Mouse (Mus musculus) cerebellum, postnatal 14 days (tissue): Measurements from ENCODE around the gene Wap.

Experiments
- DNase-seq, 2 experiments: peaks; one replicate each; pipeline ENCODE4 v3.0.0; 2021; ENCODE audit warnings: mixed read lengths in 2 of 2

Gene Wap

DNA sequence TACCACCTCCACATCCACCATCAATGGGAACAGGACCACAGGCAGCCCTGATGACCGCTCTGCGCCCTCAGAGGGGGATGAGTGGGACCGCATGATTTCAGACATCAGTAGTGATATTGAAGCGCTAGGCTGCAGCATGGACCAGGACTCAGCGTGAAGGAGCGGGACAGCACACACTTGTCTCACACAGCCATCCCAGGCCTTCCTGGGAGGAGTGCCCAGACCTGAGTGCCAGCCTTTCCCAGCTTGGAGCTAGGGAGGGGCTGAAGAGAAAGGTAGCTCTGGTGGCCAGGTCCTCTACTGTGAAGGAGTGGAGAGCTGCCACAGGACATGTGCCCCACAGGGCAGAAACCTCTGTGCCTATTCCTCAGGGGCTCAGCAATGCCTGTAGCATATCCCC is 42.2 kb downstream of the Wap start:
- DNase-seq, result peak in 1 of 2 experiments; percentile 44

DNA sequence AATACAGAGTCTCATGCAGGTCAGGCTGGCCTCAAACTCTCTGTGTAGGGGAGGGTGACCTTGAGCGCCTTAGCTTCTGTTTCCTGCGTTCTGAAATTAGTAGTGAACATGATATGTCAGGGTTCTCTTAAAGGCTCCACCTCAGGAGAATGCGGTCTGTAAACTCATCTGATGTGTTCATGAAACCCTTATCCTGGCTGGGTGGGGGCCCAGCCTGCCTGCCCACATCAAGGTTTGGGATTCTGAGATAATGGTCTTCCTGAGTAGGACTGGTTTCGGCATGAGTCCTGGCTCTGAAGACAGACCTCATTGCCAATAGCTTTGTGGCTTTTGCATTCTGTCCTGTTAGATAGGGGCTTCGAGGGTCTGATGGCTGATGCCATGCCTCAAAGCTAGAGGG is 43.1 kb downstream of the Wap start:
- no peak for DNase-seq

DNA sequence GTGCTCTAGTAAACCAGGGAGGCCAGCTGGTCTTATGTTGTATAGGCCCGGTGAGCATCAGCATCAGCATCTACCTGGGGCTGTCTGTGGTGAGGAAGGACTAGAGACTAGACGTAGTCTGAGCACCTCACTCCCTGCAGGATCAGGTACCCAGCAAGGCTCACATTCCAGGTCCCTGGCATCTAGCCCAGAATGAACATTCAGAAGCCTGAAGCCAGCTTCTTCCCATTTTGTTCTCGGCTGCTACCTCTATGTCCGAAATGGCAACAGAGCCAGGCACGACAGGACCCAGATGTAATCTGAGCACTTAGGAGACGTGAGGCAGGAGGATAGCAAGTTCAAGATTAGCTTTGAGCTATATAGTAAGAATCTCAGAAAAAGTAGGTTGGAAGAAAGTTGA is 43.6 kb downstream of the Wap start:
- peak; percentile 64 to 67 for DNase-seq

DNA sequence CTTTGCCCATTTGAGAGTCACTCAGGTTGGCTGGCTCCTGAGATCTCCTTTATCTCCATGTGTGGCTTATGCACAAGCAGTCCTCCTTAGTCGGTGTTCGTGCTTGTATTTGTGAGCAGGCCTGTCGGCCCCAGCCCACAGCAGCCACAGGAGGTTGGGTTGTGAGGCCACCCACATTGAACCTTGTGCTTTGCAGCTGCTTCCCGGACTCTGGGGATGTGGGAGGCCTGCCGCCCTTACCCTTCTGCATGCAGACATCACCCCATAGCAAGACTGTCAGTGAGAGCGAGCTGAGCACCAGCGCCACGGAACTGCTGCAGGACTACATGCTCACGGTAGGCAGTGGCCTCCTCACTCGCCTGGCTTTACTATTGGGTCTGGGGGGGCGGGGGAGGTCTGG is 45.0 kb downstream of the Wap start:
- DNase-seq, result no peak

DNA sequence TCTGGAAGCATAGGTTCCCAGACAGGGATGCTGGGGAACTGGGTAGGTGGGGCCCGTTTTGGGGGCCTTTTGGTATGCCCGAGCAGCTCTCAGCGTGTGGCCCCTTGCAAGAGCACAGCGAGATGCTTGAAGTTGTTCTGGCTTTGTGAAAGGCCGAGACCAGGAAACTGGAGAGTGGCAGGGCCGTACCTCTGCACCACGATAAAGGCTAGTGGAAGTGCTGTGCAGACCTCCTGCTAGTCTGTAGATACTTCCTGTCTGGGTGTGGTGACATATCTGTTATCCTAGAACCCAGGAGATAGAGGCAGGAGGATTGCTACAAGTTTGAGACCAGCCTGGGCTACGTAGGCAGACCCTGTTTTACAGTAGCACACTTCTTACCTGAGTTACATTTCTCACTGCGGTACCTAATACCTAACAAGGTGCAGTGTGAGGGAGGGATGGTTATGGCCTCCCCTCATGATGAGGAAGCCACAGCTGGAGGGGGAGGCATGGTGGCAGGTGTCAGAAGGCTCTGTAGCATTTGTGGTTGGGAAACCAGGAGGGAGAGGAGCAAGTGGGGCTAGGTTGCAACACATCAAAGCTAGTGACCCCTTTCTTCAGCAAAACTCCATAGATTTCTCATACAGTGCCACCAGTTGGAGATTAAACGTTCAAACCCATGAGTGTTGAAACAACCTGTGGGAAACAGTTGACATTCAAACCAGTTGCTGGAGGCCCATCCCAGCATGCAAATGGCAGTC is 47.3 kb downstream of the Wap start:
- DNase-seq, result no peak

DNA sequence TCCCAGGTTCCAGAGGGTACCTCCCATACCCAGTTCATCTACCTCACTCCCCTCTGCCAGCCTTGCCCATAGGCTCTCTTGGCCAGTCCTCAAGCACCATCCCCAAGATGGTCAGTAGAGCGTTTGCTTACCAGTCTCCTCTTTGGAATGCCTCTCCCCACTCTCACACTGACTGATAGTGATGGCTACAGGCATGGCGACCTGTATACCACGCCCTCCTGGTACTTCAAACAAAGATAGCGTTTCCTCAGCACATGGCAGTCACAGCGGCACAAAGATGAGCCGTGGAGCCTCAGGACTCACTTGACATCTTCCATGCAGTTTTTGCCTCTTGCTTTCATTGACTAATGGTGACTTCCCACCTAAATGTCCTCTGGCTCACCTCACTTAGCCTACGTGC is 48.6 kb downstream of the Wap start:
- no peak for DNase-seq

DNA sequence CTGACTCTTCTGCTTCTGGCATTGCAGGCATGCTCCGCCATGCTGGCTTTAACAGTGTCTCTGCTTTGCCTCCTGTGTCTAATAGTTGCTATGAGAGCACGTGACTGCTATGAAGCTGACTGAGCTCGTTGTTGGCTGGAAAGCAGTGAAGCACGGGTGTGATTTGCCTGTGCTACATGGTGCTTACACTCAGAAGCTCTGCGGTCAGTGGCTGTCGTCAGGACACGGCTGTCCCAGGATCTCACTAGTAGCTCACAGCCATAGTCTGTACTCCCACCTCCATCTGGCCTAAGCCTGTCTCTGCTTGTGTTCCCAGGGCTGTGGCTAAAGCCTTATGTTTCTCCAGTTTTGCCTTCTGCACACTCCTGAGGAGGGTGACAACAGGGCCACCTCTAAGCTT is 50.1 kb downstream of the Wap start:
- peak in 1 of 2 experiments; percentile 39 for DNase-seq

DNA sequence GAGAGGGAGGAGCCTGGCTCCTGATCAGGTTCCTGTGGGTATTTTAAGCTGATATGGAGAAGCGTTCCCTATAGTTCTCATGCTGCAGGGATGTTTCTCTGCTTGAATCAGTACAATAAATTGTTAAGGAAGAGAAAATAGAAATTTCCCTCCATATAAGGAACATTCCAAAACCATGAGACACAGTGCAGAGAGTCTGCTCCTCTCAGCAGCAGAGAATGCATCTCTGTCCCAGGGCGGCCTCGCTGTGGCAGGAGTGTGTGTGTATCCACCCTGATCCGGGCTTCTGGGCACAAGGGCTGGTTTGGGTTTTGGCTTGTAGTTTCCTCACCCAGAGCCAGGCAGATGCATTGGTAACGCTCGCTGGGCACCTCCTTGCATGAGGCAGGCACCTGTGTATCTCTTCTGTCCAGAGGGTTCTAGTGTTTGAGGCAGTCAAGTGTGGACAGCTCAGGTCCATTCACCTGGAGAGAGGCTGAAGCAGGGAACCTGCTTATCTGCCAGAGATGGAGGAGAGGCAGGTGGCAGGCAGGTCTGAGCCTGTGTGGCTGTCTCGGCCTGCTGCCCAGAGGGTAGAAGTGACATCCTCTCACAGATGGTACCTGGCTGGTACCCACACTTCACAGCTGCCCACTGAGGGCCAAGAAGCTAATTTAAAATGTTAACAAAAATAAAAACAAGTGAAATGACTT is 51.0 kb downstream of the Wap start:
- peak; percentile 85 to 88 for DNase-seq

DNA sequence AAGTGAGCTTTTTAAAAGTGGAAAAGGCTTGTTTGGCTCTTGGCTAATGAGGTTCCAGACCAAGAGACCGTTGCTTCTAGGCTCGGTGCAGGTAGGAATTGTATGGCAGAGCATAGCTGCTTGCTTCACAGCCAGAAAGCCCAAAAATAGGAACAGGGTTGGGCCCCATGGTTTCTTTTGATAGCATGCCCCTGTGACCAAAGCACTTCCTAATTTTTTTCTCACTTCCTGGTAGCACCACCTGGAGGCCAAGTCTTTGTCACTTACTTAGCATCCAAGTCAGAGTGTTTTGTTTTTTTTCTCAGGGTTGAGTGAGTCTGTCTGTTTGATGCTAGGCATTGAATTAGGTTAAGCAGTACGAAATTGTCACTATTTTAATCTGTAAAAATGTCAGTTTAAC is 51.8 kb downstream of the Wap start:
- DNase-seq, result peak in 1 of 2 experiments; percentile 35

DNA sequence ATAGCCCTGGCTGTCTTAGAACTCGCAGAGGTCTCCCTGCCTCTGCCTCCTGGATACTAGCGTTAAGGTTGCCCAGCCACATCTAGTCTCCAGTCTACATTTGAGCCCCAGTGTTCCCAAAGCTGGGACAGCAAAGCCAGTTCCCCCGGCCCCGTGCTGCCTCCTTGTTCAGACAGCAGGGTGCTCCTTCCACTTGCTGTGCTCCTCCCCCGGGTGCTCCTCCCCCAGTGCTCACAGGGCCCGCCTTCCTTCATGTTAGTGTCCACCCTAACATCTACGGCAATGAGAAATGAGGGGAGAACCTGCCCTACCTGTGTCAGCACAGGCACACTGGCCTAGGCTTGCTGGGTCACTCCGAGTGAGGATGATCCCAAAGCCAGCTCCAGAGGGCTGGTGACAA is 52.7 kb downstream of the Wap start:
- DNase-seq, result no peak
